Mouse (Mus musculus): Measurements from ENCODE around the gene Tspan13.

DNA sequence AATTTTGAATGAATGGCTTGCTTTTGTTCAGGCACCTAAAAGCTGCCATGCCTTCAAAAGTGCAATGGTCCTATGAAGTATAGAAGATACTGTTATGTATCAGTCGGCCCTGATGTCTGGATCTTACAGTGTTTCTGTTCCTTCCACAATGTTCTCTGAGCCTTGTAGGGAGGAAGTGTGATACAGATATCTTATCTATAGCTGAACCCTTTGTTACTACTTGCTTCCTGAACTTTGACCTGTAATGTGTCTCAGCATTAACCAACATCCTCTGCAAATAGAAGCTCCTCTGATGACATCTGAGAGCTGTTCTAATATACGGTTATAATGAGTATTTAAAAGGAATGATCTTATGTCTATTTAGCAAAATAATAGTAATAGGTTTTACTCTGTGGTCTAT is 15.4 kb upstream of the Tspan13 start:
- TF ChIP-seq CTCF (IDR thresholded peaks at IDR 0.05; ENCODE audit: control insufficient read depth, insufficient read depth, insufficient replicate concordance, low read depth, low read length): no peak
- no peak for TF ChIP-seq POLR2A (IDR thresholded peaks at IDR 0.05; ENCODE audit: control insufficient read depth, low read depth, low read length)

Measured in testis, adult 2 months (tissue).